Mouse (Mus musculus): Measurements from ENCODE around the gene Cd300lg. TPM values are rescaled to one million over a fixed set of nuclear protein-coding genes. Genes with fewer than 3 reads are reported as not detected.
A peak's percentile ranks its signal among the peaks of the same experiment; 100 is the strongest.

The Cd300lg gene
- polyA plus RNA-seq, 1 experiment from 2014 or later: 0.51 TPM

DNA sequence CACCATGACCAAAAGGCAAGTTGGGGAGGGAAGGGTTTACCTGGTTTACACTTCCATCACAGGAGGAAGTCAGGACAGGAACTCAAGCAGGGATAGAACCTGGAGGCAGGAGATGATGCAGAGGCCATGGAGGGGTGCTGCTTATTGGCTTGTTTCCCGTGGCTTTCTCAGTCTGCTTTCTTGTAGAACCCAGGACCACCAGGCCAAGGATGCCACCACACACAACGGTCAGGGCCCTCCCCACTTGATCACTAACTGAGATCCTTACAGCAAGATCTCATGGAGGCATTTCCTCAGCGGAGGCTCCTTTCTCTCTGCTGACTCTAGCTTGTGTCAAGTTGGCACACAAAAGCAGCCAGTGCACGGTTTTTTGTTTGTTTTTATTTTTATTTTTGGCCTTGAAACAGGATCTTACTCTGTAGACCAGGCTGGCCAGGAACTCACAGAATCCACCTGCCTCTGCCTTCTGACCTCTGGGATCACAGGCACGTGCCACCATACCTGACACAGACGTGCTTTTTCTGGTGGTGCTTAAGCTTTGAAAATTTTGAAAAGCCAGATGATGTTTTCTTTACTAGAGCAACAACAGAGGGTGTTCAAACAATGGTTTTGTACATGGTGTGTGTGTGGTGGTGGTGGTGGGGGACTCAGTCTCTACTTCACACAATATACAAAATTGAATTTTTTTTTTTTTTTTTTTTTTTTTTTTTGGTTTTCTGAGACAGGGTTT is 13.1 kb upstream of the Cd300lg start, which contains the start of gene Mpp3:
TSS of gene Mpp3 (minus strand) at position 375 of the 730 bp plus-strand sequence.
- Histone ChIP-seq H3K27me3 (replicated peaks; ENCODE audit: control insufficient read depth, insufficient read depth, low read length) (no peaks in the 10 kb centered on the region), H3K27ac (ENCODE audit: low read depth) (peak within 1 kb of the TSS; percentile 62), H3K9ac (ENCODE audit: low read length) (no peak within 1 kb of the TSS), H3K4me2 (ENCODE audit: low read length) (peak within 1 kb of the TSS; percentile 81), H3K36me3 (ENCODE audit: control insufficient read depth, insufficient read depth, low read length) (no peaks in the 10 kb centered on the region; the same call in 1 of the 2 replicates), H3K9me3 (ENCODE audit: control insufficient read depth, low read length) (no peaks in the 10 kb centered on the region), H3K4me1 (replicated peaks; ENCODE audit: control insufficient read depth, insufficient read depth, low read length) (peaks cover 17% of the 10 kb centered on the region), H3K4me3 (ENCODE audit: low read depth, low read length) (peak within 1 kb of the TSS; percentile 64)
- no peak for ATAC-seq (replicated peaks; ENCODE audit: low FRiP score, low TSS enrichment, low read depth)
- no peak for DNase-seq (ENCODE audit: low spot score)
- 82% methylated on average over 6 of the region's 6 CpGs for WGBS

- H3K27me3 ChIP-seq (replicated peaks; ENCODE audit: control insufficient read depth, insufficient read depth, low read length): no peaks in the 10 kb centered on the region
- no peak overlapping the region for H3K27ac ChIP-seq (ENCODE audit: low read depth)
- H3K4me2 ChIP-seq (ENCODE audit: low read length): no peak overlapping the region
- H3K4me1 ChIP-seq (replicated peaks; ENCODE audit: control insufficient read depth, insufficient read depth, low read length): peaks cover 17% of the 10 kb centered on the region
- H3K9me3 ChIP-seq (ENCODE audit: control insufficient read depth, low read length): no peaks in the 10 kb centered on the region
- DNase-seq (ENCODE audit: low spot score) (no peak), ATAC-seq (replicated peaks; ENCODE audit: low FRiP score, low TSS enrichment, low read depth) (no peak)
- WGBS: 76% methylated on average over 4 of the region's 4 CpGs
- H3K4me3 ChIP-seq (ENCODE audit: low read depth, low read length): no peak overlapping the region
- H3K36me3 ChIP-seq (ENCODE audit: control insufficient read depth, insufficient read depth, low read length): no peaks in the 10 kb centered on the region
- no peak overlapping the region for H3K9ac ChIP-seq (ENCODE audit: low read length)
Measured at GRCm38 (mm10) chr11:102029304-102029703, 12.0 kb upstream of the Cd300lg start.

DNA sequence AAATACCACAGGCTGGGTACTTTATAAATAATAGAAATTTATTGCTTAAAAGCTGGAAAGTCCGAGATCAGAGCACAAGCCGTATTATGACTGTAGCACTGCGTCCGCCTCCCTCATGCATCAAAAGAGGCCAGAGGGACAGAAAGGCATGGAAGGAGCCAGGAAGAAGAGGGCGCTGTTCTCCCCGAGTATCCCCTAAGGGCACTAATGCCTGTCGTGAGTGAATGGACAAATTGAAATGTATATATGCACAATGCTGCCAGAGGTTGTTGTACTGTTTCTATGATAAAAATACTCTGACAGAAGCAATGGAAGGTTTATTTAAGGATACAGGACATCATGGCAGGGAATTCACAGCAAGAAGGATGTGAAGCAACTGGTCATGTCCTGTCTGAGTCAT is 11.3 kb upstream of the Cd300lg start:
- H3K4me3 ChIP-seq (ENCODE audit: low read depth, low read length): no peak overlapping the region
- 31% methylated on average over 7 of the region's 7 CpGs for WGBS
- no peak overlapping the region for H3K4me2 ChIP-seq (ENCODE audit: low read length)
- H3K9me3 ChIP-seq (ENCODE audit: control insufficient read depth, low read length): no peaks in the 10 kb centered on the region
- no peaks in the 10 kb centered on the region for H3K36me3 ChIP-seq (ENCODE audit: control insufficient read depth, insufficient read depth, low read length)
- H3K4me1 ChIP-seq (replicated peaks; ENCODE audit: control insufficient read depth, insufficient read depth, low read length): peaks cover 17% of the 10 kb centered on the region
- H3K27me3 ChIP-seq (replicated peaks; ENCODE audit: control insufficient read depth, insufficient read depth, low read length): no peaks in the 10 kb centered on the region
- H3K9ac ChIP-seq (ENCODE audit: low read length): no peak overlapping the region
- no peak overlapping the region for H3K27ac ChIP-seq (ENCODE audit: low read depth)
- DNase-seq (ENCODE audit: low spot score): no peak
- no peak for ATAC-seq (replicated peaks; ENCODE audit: low FRiP score, low TSS enrichment, low read depth)

GRCm38 (mm10) chr11:102031149-102031548 is 10.2 kb upstream of the Cd300lg start:
- H3K36me3 ChIP-seq (ENCODE audit: control insufficient read depth, insufficient read depth, low read length): no peaks in the 10 kb centered on the region
- ATAC-seq (replicated peaks; ENCODE audit: low FRiP score, low TSS enrichment, low read depth): no peak
- no peak overlapping the region for H3K4me2 ChIP-seq (ENCODE audit: low read length)
- H3K27me3 ChIP-seq (replicated peaks; ENCODE audit: control insufficient read depth, insufficient read depth, low read length): no peaks in the 10 kb centered on the region
- no peaks in the 10 kb centered on the region for H3K9me3 ChIP-seq (ENCODE audit: control insufficient read depth, low read length)
- no peak overlapping the region for H3K27ac ChIP-seq (ENCODE audit: low read depth)
- 83% methylated on average over 7 of the region's 7 CpGs for WGBS
- peaks cover 8% of the 10 kb centered on the region for H3K4me1 ChIP-seq (replicated peaks; ENCODE audit: control insufficient read depth, insufficient read depth, low read length)
- no peak for DNase-seq (ENCODE audit: low spot score)
- H3K4me3 ChIP-seq (ENCODE audit: low read depth, low read length): no peak overlapping the region
- no peak overlapping the region for H3K9ac ChIP-seq (ENCODE audit: low read length)

DNA sequence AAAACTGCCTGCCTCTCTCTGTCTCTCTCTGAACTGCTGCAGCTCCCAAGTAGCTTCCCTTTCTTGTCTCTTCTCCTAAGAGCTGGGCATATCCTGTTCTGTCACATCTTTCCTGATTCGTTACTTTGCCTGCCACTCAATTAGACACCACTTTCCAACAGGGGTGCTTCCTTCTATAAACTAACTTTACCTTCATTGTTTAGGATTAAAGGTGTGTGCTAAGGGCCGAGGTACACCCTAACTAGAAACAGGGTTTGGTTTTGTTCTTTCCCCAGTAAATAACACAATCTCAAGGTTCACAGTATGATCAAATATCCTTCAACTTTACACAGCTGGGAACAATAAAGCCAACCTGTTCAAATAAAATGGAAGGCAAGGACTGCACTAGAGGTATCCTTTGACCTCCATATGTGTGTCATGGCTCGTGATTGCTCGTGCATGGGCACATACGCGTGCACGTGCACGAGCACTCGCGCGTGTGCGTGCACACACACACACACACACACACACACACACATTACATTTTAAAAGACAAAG is 8.2 kb upstream of the Cd300lg start:
- ATAC-seq (replicated peaks; ENCODE audit: low FRiP score, low TSS enrichment, low read depth) (no peak), DNase-seq (ENCODE audit: low spot score) (no peak)
- no peak overlapping the region for H3K4me3 ChIP-seq (ENCODE audit: low read depth, low read length)
- no peaks in the 10 kb centered on the region for H3K9me3 ChIP-seq (ENCODE audit: control insufficient read depth, low read length)
- no peaks in the 10 kb centered on the region for H3K36me3 ChIP-seq (ENCODE audit: control insufficient read depth, insufficient read depth, low read length)
- H3K4me1 ChIP-seq (replicated peaks; ENCODE audit: control insufficient read depth, insufficient read depth, low read length): no peaks in the 10 kb centered on the region
- no peaks in the 10 kb centered on the region for H3K27me3 ChIP-seq (replicated peaks; ENCODE audit: control insufficient read depth, insufficient read depth, low read length)
- no peak overlapping the region for H3K9ac ChIP-seq (ENCODE audit: low read length)
- 86% methylated on average over 12 of the region's 12 CpGs for WGBS
- no peak overlapping the region for H3K27ac ChIP-seq (ENCODE audit: low read depth)
- H3K4me2 ChIP-seq (ENCODE audit: low read length): no peak overlapping the region

DNA sequence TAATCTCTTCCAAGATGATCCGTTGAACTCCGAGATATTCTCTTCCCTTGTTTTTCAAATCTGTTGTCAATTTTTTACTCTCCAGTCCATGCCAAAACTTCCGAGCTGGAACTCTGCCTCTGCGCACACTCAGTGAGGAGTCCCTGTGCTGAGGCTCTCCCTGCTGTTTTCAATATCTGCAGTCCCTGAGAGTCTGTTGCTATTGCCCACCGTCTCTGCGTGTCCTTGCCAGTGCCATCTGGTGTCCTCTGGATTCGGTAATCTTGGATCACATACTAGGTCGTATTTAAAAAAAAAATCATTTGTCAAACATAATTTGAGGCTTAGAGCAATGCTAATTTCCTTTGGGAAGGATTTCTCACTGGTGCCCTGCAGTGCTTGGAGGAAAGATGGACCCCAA is 6.4 kb upstream of the Cd300lg start:
- no peak for DNase-seq (ENCODE audit: low spot score)
- H3K36me3 ChIP-seq (ENCODE audit: control insufficient read depth, insufficient read depth, low read length): no peaks in the 10 kb centered on the region
- H3K4me2 ChIP-seq (ENCODE audit: low read length): no peak overlapping the region
- H3K27ac ChIP-seq (ENCODE audit: low read depth): no peak overlapping the region
- H3K27me3 ChIP-seq (replicated peaks; ENCODE audit: control insufficient read depth, insufficient read depth, low read length): no peaks in the 10 kb centered on the region
- no peak overlapping the region for H3K9ac ChIP-seq (ENCODE audit: low read length)
- 80% methylated on average over 8 of the region's 8 CpGs for WGBS
- no peak for ATAC-seq (replicated peaks; ENCODE audit: low FRiP score, low TSS enrichment, low read depth)
- H3K9me3 ChIP-seq (ENCODE audit: control insufficient read depth, low read length): no peaks in the 10 kb centered on the region
- no peak overlapping the region for H3K4me3 ChIP-seq (ENCODE audit: low read depth, low read length)
- H3K4me1 ChIP-seq (replicated peaks; ENCODE audit: control insufficient read depth, insufficient read depth, low read length): no peaks in the 10 kb centered on the region; the same call in 1 of the 2 replicates

DNA sequence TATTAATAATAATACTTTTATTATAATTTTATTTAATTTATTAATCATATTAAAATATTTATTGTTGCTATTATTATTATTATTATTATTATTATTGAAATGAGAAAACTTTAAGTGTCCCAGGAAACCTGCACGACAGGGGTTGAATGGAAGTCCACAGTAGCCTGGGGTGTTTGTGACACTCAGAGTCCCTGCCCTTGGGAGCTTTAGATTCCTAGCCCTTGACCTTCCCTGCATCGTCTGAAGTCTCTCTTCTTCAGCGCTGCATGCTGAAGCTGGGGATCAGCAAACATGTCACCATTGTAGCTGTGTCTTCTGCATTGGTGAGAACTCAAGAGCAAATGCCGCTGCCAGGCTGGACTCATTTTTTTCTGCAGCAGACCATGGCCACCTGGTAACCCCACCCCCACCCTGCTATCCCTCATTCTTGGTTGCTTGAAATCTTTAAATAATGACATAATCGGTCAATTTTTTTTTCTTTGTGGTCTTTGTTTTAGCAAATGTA is 5.8 kb upstream of the Cd300lg start:
- DNase-seq (ENCODE audit: low spot score): no peak
- no peak overlapping the region for H3K4me3 ChIP-seq (ENCODE audit: low read depth, low read length)
- 65% methylated on average over 5 of the region's 5 CpGs for WGBS
- no peaks in the 10 kb centered on the region; the same call in 1 of the 2 replicates for H3K4me1 ChIP-seq (replicated peaks; ENCODE audit: control insufficient read depth, insufficient read depth, low read length)
- H3K9ac ChIP-seq (ENCODE audit: low read length): no peak overlapping the region
- H3K4me2 ChIP-seq (ENCODE audit: low read length): no peak overlapping the region
- no peaks in the 10 kb centered on the region for H3K36me3 ChIP-seq (ENCODE audit: control insufficient read depth, insufficient read depth, low read length)
- H3K27ac ChIP-seq (ENCODE audit: low read depth): no peak overlapping the region
- H3K27me3 ChIP-seq (replicated peaks; ENCODE audit: control insufficient read depth, insufficient read depth, low read length): no peaks in the 10 kb centered on the region
- ATAC-seq (replicated peaks; ENCODE audit: low FRiP score, low TSS enrichment, low read depth): no peak
- H3K9me3 ChIP-seq (ENCODE audit: control insufficient read depth, low read length): no peaks in the 10 kb centered on the region

GRCm38 (mm10) chr11:102036336-102036735 is 5.0 kb upstream of the Cd300lg start:
- no peaks in the 10 kb centered on the region for H3K36me3 ChIP-seq (ENCODE audit: control insufficient read depth, insufficient read depth, low read length)
- no peak for ATAC-seq (replicated peaks; ENCODE audit: low FRiP score, low TSS enrichment, low read depth)
- WGBS: 78% methylated on average over 7 of the region's 7 CpGs

More at GRCm38 (mm10) chr11:102036336-102036735, 5.0 kb upstream of the Cd300lg start:
- Histone ChIP-seq H3K4me1 (replicated peaks; ENCODE audit: control insufficient read depth, insufficient read depth, low read length) (no peaks in the 10 kb centered on the region; the same call in 1 of the 2 replicates), H3K4me3 (ENCODE audit: low read depth, low read length) (no peak overlapping the region), H3K27me3 (replicated peaks; ENCODE audit: control insufficient read depth, insufficient read depth, low read length) (no peaks in the 10 kb centered on the region), H3K9me3 (ENCODE audit: control insufficient read depth, low read length) (no peaks in the 10 kb centered on the region), H3K27ac (ENCODE audit: low read depth) (no peak overlapping the region), H3K4me2 (ENCODE audit: low read length) (no peak overlapping the region), H3K9ac (ENCODE audit: low read length) (no peak overlapping the region)
- DNase-seq (ENCODE audit: low spot score): no peak

Measured in intestine, embryonic 14.5 days (tissue).